Mouse (Mus musculus) midbrain, postnatal 0 days (tissue): ENCODE results near the gene Cyfip2. TPM values are rescaled to one million over a fixed set of nuclear protein-coding genes. Genes with fewer than 3 reads are reported as not detected.

Source experiments
- ATAC-seq: fragments of 200-750 bp; cut with Nextera tagmentation; 2 replicates; pipeline ENCODE4 v1.8.0; 2017; ENCODE audit warnings: moderate number of reproducible peaks, mild to moderate bottlenecking, moderate TSS enrichment, moderate library complexity; ENCODE audit not compliant: low FRiP score
- DNase-seq: peaks from one replicate; pipeline ENCODE4 v3.0.0-alpha.2; 2015; ENCODE audit warnings: low spot score
- H3K27ac ChIP-seq: fragments of 300-500 bp; sonication (generic); 2 replicates; pipeline ENCODE4 v1.5.1; 2014; ENCODE audit warnings: low read depth, mild to moderate bottlenecking, low read length, mixed read lengths
- H3K27me3 ChIP-seq: fragments of 300-500 bp; sonication (generic); 2 replicates; pipeline ENCODE4 v1.6.1; 2014; ENCODE audit warnings: low read length, control low read depth, mixed read lengths; ENCODE audit not compliant: insufficient read depth
- H3K36me3 ChIP-seq: fragments of 300-500 bp; sonication (generic); 2 replicates; pipeline ENCODE4 v1.6.1; 2014; ENCODE audit warnings: low read length, control low read depth, mixed read lengths; ENCODE audit not compliant: insufficient read depth
- H3K4me1 ChIP-seq: fragments of 300-500 bp; sonication (generic); 2 replicates; pipeline ENCODE4 v1.6.1; 2014; ENCODE audit warnings: mild to moderate bottlenecking, control low read depth, antibody characterized with exemption, low read length, mixed read lengths; ENCODE audit not compliant: insufficient read depth
- H3K4me2 ChIP-seq: fragments of 300-500 bp; sonication (generic); 2 replicates; pipeline ENCODE4 v1.6.1; 2014; ENCODE audit warnings: low read depth, mild to moderate bottlenecking, low read length, mixed read lengths; ENCODE audit not compliant: poor library complexity, severe bottlenecking
- H3K4me3 ChIP-seq: fragments of 300-500 bp; sonication (generic); 2 replicates; pipeline ENCODE4 v1.5.1; 2014; ENCODE audit warnings: low read depth, mild to moderate bottlenecking, low read length, moderate library complexity
- H3K9ac ChIP-seq: fragments of 300-500 bp; sonication (generic); replicated peaks from 2 replicates; pipeline ENCODE4 v1.6.1; 2014; ENCODE audit warnings: mild to moderate bottlenecking, low read length, moderate library complexity, mixed read lengths; ENCODE audit not compliant: poor library complexity, severe bottlenecking
- H3K9me3 ChIP-seq: fragments of 300-500 bp; sonication (generic); 2 replicates; pipeline ENCODE4 v1.6.1; 2016; ENCODE audit warnings: low read length, control low read depth
- CTCF ChIP-seq: IDR thresholded peaks from 2 replicates; pipeline ENCODE4 v1.5.1; 2016; ENCODE audit warnings: antibody characterized with exemption, mild to moderate bottlenecking
- WGBS: fragments of 180-500 bp; shearing (Covaris S2); extraction: QIAGEN DNeasy Blood & Tissue Kit; methylation state at CpG from one replicate; pipeline ENCODE4 v1.1.7; 2014; 5-methylcytosine and 5-hydroxymethylcytosine counted together
- polyA plus RNA-seq: library from polyadenylated mRNA; unstranded; fragments of >200 nt; fragmentation: Nextera tagmentation; extraction: Ambion mirVana; gene quantifications from 2 replicates; pipeline ENCODE4 v1.2.1, GENCODE M21; 2015
- total RNA-seq: library from RNA; depleted of rRNA; stranded (reverse); fragments of >200 nt; gene quantifications from 2 replicates; pipeline ENCODE4 v1.2.3, GENCODE M21; 2014

The Cyfip2 gene
- total and polyA plus RNA-seq, 2 experiments from 2014 or later: 83.7 to 133 TPM

GRCm38 (mm10) chr11:46343886-46344546 lies 31.4 kb upstream of the Cyfip2 start:
- no peak overlapping the region for H3K4me2 ChIP-seq
- no peaks in the 10 kb centered on the region for H3K9me3 ChIP-seq
- H3K36me3 ChIP-seq: no peaks in the 10 kb centered on the region
- no peak overlapping the region for H3K4me3 ChIP-seq
- no peak for TF ChIP-seq CTCF
- DNase-seq (no peak), ATAC-seq (no peak)
- no peaks in the 10 kb centered on the region for H3K27me3 ChIP-seq
- WGBS: 71% methylated on average over 5 of the region's 5 CpGs
- H3K9ac ChIP-seq: no peak overlapping the region
- no peaks in the 10 kb centered on the region for H3K4me1 ChIP-seq
- no peak overlapping the region for H3K27ac ChIP-seq

DNA sequence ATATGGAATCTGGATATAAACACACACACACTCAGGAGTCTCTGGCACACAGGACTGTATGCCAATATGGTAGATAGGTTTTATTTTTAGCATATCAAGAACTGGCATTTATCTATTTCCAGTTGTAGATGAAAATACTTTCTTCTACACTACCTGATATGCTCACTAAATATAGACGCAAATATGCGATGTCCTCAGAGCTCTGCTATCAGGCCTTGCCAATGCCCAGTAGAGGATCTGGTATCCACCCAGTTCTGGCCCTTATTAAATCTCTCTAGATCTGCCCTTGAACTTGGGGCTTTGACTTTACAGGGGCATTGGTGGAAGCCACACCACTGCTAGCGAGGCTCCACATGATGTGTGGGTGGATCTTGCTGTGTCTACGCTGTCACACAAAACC lies 29.3 kb upstream of the Cyfip2 start:
- DNase-seq (no peak), ATAC-seq (no peak)
- Histone ChIP-seq H3K4me1 (no peaks in the 10 kb centered on the region), H3K9ac (no peak overlapping the region), H3K4me3 (no peak overlapping the region), H3K27ac (no peak overlapping the region), H3K9me3 (no peaks in the 10 kb centered on the region), H3K36me3 (no peaks in the 10 kb centered on the region), H3K27me3 (no peaks in the 10 kb centered on the region), H3K4me2 (no peak overlapping the region)
- WGBS: 95% methylated on average over 4 of the region's 4 CpGs
- TF ChIP-seq CTCF: no peak

DNA sequence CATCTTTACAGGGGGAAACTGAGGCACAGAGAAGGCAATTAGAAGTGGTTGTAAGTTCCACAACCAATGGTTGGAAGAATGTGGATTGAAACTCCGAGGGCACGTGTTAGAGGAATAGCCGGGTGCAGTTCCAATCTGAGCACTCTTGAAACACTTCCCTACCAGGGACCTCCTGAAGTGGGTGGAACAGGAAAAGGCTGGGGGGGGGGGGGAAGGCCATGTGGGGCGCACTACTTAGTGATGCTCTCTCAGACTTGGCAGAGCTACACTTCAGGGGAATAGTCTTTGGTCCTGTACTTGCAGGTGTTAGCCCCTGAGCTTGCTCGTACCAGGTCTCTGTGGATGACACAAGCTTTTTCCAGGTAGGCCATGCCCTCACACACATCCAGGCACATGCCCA lies 23.4 kb upstream of the Cyfip2 start:
- no peaks in the 10 kb centered on the region for H3K4me1 ChIP-seq
- no peak overlapping the region for H3K4me3 ChIP-seq
- no peak overlapping the region for H3K9ac ChIP-seq
- no peaks in the 10 kb centered on the region for H3K9me3 ChIP-seq
- no peak for ATAC-seq
- no peak overlapping the region for H3K4me2 ChIP-seq
- WGBS: 96% methylated on average over 5 of the region's 5 CpGs
- H3K27ac ChIP-seq: no peak overlapping the region
- no peaks in the 10 kb centered on the region for H3K36me3 ChIP-seq
- TF ChIP-seq CTCF: no peak
- DNase-seq: no peak
- H3K27me3 ChIP-seq: no peaks in the 10 kb centered on the region

GRCm38 (mm10) chr11:46332217-46332616 lies 19.6 kb upstream of the Cyfip2 start:
- no peaks in the 10 kb centered on the region for H3K9me3 ChIP-seq
- H3K4me1 ChIP-seq: no peaks in the 10 kb centered on the region
- H3K9ac ChIP-seq: no peak overlapping the region
- no peak overlapping the region for H3K27ac ChIP-seq
- TF ChIP-seq CTCF: no peak
- ATAC-seq (no peak), DNase-seq (no peak)
- H3K36me3 ChIP-seq: no peaks in the 10 kb centered on the region
- no peak overlapping the region for H3K4me3 ChIP-seq
- H3K4me2 ChIP-seq: no peak overlapping the region
- no peaks in the 10 kb centered on the region for H3K27me3 ChIP-seq
- WGBS: 95% methylated on average over 8 of the region's 8 CpGs

DNA sequence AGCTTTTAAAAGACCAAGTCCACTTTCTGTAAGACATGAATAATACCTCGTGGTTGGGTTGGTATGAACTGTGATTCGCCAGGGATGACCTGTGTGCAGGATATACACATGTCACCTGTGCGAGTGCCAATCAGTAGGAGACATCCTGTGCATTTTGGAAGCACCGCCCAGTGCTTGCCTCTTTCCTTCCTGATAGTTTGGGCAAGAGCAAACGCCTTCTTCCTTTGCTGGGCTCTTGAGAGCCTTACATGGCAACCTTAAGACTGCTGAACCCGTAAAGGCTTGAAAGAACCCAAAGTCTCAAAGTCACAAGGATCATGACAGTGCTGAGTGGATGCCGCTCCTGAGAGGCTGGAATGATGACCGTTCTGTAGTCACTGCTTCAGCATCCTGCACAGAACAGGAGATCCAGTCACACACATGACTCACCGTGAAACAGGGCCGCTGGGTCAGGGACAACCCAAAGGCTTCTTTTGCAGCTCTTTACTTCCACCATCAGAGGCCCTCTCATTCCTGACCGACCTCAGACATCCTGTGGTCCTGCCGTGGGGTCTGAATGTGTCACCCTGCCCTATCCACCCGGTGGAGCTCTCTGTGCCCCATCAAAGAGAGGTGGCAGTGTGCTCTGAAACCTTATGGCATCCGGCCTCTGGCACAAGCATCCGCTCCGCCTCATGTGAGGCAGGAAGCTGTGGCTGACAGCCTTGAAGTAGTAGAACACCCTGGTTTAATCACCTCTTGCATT lies 13.8 kb upstream of the Cyfip2 start:
- no peaks in the 10 kb centered on the region for H3K36me3 ChIP-seq
- no peak for ATAC-seq
- WGBS: 88% methylated on average over 16 of the region's 16 CpGs
- H3K27ac ChIP-seq: no peak overlapping the region
- H3K4me1 ChIP-seq: no peaks in the 10 kb centered on the region
- H3K4me2 ChIP-seq: no peak overlapping the region
- no peaks in the 10 kb centered on the region for H3K9me3 ChIP-seq
- no peak for DNase-seq
- no peak overlapping the region for H3K9ac ChIP-seq
- no peaks in the 10 kb centered on the region for H3K27me3 ChIP-seq
- no peak for TF ChIP-seq CTCF
- H3K4me3 ChIP-seq: no peak overlapping the region

- Histone ChIP-seq H3K4me2 (no peak overlapping the region), H3K27me3 (no peaks in the 10 kb centered on the region), H3K9ac (no peak overlapping the region), H3K4me1 (no peaks in the 10 kb centered on the region), H3K4me3 (no peak overlapping the region), H3K27ac (no peak overlapping the region), H3K9me3 (no peaks in the 10 kb centered on the region), H3K36me3 (no peaks in the 10 kb centered on the region)
- no peak for DNase-seq
- TF ChIP-seq CTCF: no peak
- no peak for ATAC-seq
- 85% methylated on average over 7 of the region's 7 CpGs for WGBS
These were observed 8.9 kb upstream of the Cyfip2 start for GRCm38 (mm10) chr11:46321559-46321958.
